Mouse (Mus musculus): Measurements from ENCODE around the gene Ttll5. TPM values are rescaled to one million over a fixed set of nuclear protein-coding genes. Genes with fewer than 3 reads are reported as not detected.

The Ttll5 gene
- 11.2 and 16.6 TPM in 2 replicates for polyA plus RNA-seq (2015; fragmentation: Nextera tagmentation; extraction: Ambion mirVana)

DNA sequence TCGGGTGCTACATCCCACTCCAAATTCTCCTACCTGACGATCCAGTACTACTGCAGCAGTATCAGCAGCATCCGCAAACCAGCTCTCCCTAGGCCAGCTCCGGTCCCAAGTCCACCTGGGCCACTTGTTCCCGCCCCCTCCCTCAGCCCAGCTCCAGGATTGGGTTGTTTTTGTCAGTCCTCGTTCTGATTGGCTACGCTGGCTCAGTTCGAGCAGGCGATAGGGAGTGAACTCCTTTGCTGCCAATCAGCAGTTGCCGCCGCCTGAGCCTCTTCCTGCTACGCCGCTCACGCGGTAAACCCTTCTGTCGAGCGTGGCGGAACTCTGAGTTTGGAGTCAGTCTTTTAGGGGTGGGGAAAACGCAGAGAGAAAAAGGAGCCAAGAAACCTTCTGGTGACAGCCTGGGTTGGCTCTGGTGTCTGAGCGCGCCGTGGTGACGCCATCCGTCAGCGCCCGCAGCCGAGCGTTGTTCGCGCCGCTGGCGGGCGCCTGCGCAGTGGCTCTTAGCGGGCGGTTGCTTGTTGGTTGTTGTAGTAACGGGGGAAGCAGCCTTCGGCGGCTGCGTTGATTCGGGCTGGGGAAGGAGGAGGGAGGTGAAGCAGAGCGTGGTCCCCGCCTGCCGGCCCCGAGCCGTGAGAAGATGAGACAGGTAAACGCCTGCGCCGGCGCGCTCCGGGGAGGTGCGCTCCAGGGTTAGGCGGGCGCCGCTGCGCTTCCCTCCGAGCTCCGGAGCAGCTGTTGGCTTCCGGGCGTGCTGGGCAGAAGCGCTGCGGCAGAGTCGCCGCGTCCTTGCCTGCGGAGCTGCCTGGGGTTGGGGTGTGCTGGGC, at the start of gene Ttll5, which contains the start of gene Erg28:
Gene Ttll5, plus strand, starts transcription at position 222 of the 827 bp plus-strand sequence.
Gene Erg28, minus strand, starts transcription at position 113 of the 827 bp plus-strand sequence.
- H3K36me3 ChIP-seq: peaks cover 15% of the 10 kb centered on the region; the same call in 1 of the 2 replicates
- H3K4me3 ChIP-seq: peak within 1 kb of the TSS; percentile 82
- ATAC-seq (replicated peaks; ENCODE audit: insufficient number of reproducible peaks, insufficient read depth, low FRiP score, low read depth): peak; percentile 95
- peak within 1 kb of the TSS; percentile 99 for H3K27ac ChIP-seq
- H3K9me3 ChIP-seq (replicated peaks): no peaks in the 10 kb centered on the region
- peak within 1 kb of the TSS; percentile 70 for H3K9ac ChIP-seq
- under 1% methylated on average over 67 of the region's 67 CpGs for WGBS
- peak within 1 kb of the TSS; percentile 81 for H3K4me2 ChIP-seq
- no peaks in the 10 kb centered on the region for H3K27me3 ChIP-seq
- peaks cover 33% of the 10 kb centered on the region for H3K4me1 ChIP-seq (replicated peaks)

DNA sequence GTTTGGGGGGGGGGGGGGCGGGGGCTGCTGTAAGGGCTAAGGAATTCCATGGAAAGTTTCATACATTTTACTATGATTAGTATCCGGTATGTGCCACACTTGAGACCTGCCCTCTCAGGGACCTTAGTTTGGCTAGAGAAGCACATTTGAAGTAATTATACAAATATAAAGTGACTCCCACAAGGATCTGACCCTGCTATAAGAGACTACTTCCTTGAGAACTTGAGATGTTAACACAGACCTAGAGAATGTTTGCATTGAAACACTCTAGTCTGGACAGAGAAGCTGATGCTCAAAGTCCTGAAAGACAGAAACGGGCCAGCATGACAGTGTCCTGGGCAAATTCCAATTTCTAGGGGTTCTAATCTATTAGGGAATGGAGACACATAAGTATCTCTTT, 45.5 kb upstream of the Ttll5 start:
- ATAC-seq (replicated peaks; ENCODE audit: insufficient number of reproducible peaks, insufficient read depth, low FRiP score, low read depth): no peak
- Histone ChIP-seq H3K9me3 (replicated peaks) (no peaks in the 10 kb centered on the region), H3K4me2 (no peak overlapping the region), H3K4me1 (replicated peaks) (no peaks in the 10 kb centered on the region), H3K27me3 (no peaks in the 10 kb centered on the region), H3K36me3 (no peaks in the 10 kb centered on the region), H3K27ac (no peak overlapping the region), H3K9ac (no peak overlapping the region), H3K4me3 (no peak overlapping the region)
- 61% methylated on average over 3 of the region's 3 CpGs for WGBS

DNA sequence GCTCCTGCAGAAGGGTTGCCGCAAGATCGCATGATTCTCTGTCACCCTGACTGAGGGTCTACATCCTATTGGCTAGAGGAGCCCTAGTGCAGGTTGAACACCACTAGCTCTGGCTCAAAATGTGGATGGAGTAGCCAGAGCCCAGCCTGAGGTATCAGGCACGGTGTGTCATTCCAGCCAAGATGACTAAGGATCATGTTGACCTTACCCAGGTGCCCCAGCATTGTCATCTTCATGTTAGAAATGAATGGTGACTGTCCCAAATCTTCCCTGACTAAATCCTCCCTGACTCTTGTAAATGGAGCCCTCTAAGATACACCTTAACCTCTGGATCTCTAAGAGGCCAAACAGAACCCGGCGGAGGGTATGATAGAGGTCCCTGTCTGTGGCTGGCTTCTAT, 44.8 kb upstream of the Ttll5 start:
- no peak overlapping the region for H3K27ac ChIP-seq
- no peak overlapping the region for H3K9ac ChIP-seq
- no peak for ATAC-seq (replicated peaks; ENCODE audit: insufficient number of reproducible peaks, insufficient read depth, low FRiP score, low read depth)
- H3K9me3 ChIP-seq (replicated peaks): no peaks in the 10 kb centered on the region
- WGBS: 85% methylated on average over 5 of the region's 5 CpGs
- H3K4me2 ChIP-seq: no peak overlapping the region
- no peaks in the 10 kb centered on the region for H3K4me1 ChIP-seq (replicated peaks)
- no peak overlapping the region for H3K4me3 ChIP-seq
- H3K27me3 ChIP-seq: no peaks in the 10 kb centered on the region
- H3K36me3 ChIP-seq: no peaks in the 10 kb centered on the region

DNA sequence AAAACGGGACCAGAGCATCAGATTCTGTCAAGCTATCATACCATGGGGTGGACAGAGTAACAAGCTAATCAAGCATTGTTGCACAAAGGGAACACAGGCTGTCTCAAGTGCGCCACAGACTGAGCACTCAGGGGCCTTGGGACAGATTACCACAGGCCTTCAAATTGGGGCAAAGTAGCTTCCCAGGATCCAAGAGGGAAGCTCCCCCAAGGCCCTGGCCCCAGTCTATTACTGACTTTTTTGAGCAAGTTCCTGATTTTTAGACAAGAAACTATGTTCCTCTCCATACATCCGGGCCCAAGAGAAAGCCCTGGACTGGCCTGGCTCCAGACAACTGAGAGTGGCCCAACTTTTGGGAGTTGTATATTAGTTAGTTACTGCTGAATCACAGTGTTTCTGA, 42.9 kb upstream of the Ttll5 start:
- Histone ChIP-seq H3K27me3 (no peaks in the 10 kb centered on the region), H3K9me3 (replicated peaks) (no peaks in the 10 kb centered on the region), H3K27ac (no peak overlapping the region), H3K9ac (no peak overlapping the region), H3K4me2 (no peak overlapping the region), H3K4me3 (no peak overlapping the region), H3K4me1 (replicated peaks) (no peaks in the 10 kb centered on the region), H3K36me3 (no peaks in the 10 kb centered on the region)
- no peak for ATAC-seq (replicated peaks; ENCODE audit: insufficient number of reproducible peaks, insufficient read depth, low FRiP score, low read depth)
- WGBS: 83% methylated on average over 3 of the region's 3 CpGs

- ATAC-seq (replicated peaks; ENCODE audit: insufficient number of reproducible peaks, insufficient read depth, low FRiP score, low read depth): no peak
- Histone ChIP-seq H3K4me3 (no peak overlapping the region), H3K27ac (no peak overlapping the region), H3K36me3 (no peaks in the 10 kb centered on the region), H3K9ac (no peak overlapping the region), H3K27me3 (no peaks in the 10 kb centered on the region), H3K4me1 (replicated peaks) (no peaks in the 10 kb centered on the region), H3K4me2 (no peak overlapping the region), H3K9me3 (replicated peaks) (no peaks in the 10 kb centered on the region)
- 69% methylated on average over 19 of the region's 19 CpGs for WGBS
Measured at GRCm38 (mm10) chr12:85784916-85785815, 39.3 kb upstream of the Ttll5 start.

GRCm38 (mm10) chr12:85792158-85792557, 32.3 kb upstream of the Ttll5 start:
- Histone ChIP-seq H3K4me2 (no peak overlapping the region), H3K4me1 (replicated peaks) (peaks cover 7% of the 10 kb centered on the region), H3K9me3 (replicated peaks) (no peaks in the 10 kb centered on the region), H3K36me3 (no peaks in the 10 kb centered on the region), H3K9ac (no peak overlapping the region), H3K27me3 (no peaks in the 10 kb centered on the region), H3K4me3 (no peak overlapping the region), H3K27ac (no peak overlapping the region)
- WGBS: 76% methylated on average over 4 of the region's 4 CpGs
- no peak for ATAC-seq (replicated peaks; ENCODE audit: insufficient number of reproducible peaks, insufficient read depth, low FRiP score, low read depth)

DNA sequence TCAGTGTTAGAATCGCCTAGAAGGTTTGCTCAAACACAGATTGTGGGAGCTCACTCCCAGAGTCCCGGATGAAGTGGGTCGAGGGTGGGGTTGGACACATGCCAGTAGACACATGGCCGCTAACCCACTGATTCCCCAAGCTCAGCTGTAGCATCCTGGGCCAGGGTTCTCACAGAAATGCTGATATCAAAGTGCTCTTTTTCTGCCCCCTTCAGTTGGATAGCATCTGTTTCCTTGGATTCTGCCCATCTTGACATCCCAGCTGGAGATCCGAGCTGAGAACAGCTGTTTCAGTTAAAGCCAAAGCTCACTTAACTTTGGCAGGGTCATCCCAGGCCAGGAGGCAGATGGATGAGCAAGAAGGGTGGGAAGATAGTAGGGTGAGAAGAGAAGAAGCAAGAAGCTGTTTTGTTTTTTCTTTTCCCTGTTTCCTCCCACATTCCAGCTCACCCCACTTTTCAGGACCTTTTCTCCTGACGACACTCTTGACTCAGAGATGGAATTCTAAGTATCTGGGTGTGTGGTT, 31.6 kb upstream of the Ttll5 start:
- no peaks in the 10 kb centered on the region for H3K27me3 ChIP-seq
- H3K4me2 ChIP-seq: no peak overlapping the region
- no peaks in the 10 kb centered on the region for H3K9me3 ChIP-seq (replicated peaks)
- H3K27ac ChIP-seq: no peak overlapping the region
- no peak for ATAC-seq (replicated peaks; ENCODE audit: insufficient number of reproducible peaks, insufficient read depth, low FRiP score, low read depth)
- peaks cover 7% of the 10 kb centered on the region for H3K4me1 ChIP-seq (replicated peaks)
- no peaks in the 10 kb centered on the region for H3K36me3 ChIP-seq
- no peak overlapping the region for H3K4me3 ChIP-seq
- 40% methylated on average over 6 of the region's 6 CpGs for WGBS
- H3K9ac ChIP-seq: no peak overlapping the region

DNA sequence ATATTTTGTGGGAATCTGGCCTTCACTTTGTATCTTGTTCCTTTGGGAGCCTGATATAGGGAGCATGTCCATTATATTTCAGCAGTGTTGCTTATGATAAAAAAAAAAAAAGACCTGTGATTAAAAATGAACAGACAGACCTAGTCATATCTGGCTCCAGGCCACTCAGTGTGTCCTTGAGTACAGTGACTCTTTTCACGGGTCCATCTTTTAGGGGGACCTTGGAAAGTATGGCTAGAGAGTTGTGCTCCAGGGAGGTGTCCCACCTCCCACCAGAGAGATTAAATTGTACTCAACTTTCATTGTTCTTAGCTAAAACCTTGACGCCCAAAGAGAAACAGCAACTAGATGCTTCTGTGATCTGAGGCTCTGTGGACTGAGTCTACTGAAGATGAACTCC, 30.4 kb upstream of the Ttll5 start:
- H3K4me2 ChIP-seq: no peak overlapping the region
- ATAC-seq (replicated peaks; ENCODE audit: insufficient number of reproducible peaks, insufficient read depth, low FRiP score, low read depth): no peak
- no peaks in the 10 kb centered on the region for H3K9me3 ChIP-seq (replicated peaks)
- H3K4me3 ChIP-seq: no peak overlapping the region
- 49% methylated on average over 2 of the region's 2 CpGs for WGBS
- H3K36me3 ChIP-seq: no peaks in the 10 kb centered on the region
- peaks cover 7% of the 10 kb centered on the region for H3K4me1 ChIP-seq (replicated peaks)
- no peak overlapping the region for H3K9ac ChIP-seq
- no peaks in the 10 kb centered on the region for H3K27me3 ChIP-seq
- no peak overlapping the region for H3K27ac ChIP-seq

DNA sequence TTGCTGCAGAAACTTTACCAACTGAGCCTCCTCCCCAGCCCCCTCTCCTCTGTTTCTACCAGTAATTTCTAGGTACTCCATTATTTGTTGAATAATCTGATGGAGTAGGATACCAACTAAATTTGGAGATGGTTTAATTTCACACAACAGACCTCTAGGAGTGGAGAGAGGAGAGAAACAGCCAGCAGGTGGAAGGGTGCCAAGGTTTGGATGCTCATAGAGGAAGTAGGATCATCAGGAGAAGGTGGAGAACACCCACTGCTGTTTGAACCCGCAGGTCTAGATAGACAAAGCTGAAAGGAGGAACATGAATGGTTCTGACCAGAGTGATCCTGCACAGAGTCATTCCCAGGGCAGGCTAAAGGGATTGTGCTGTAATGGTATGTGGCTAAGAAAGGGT, 28.9 kb upstream of the Ttll5 start:
- no peaks in the 10 kb centered on the region for H3K27me3 ChIP-seq
- no peak overlapping the region for H3K4me2 ChIP-seq
- peaks cover 7% of the 10 kb centered on the region for H3K4me1 ChIP-seq (replicated peaks)
- no peaks in the 10 kb centered on the region for H3K36me3 ChIP-seq
- no peaks in the 10 kb centered on the region for H3K9me3 ChIP-seq (replicated peaks)
- ATAC-seq (replicated peaks; ENCODE audit: insufficient number of reproducible peaks, insufficient read depth, low FRiP score, low read depth): no peak
- 68% methylated on average over 1 of the region's 1 CpGs for WGBS
- H3K4me3 ChIP-seq: no peak overlapping the region
- no peak overlapping the region for H3K9ac ChIP-seq
- no peak overlapping the region for H3K27ac ChIP-seq

DNA sequence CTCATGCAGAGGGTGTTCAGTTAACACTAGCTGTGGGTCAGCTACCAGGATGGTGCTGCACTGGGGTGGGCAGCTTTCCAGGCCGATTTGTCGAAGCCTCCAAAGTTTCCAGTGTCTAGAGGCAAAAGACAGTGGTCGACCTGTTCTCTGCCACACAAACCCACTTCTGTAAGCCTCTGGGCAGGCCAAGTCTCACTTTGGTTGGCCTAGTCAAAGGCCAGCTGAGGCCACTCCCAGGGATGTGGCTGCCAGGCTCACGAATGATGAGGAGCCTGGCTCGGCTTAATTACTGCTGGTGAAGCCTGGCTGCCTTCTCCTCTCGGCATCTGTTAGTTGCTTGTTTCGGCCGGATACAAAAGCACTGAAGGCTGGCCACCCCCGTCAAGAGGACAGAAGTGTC, 24.4 kb upstream of the Ttll5 start:
- Histone ChIP-seq H3K36me3 (no peaks in the 10 kb centered on the region), H3K9me3 (replicated peaks) (no peaks in the 10 kb centered on the region), H3K27ac (no peak overlapping the region), H3K4me3 (no peak overlapping the region), H3K9ac (no peak overlapping the region), H3K27me3 (no peaks in the 10 kb centered on the region), H3K4me1 (replicated peaks) (no peaks in the 10 kb centered on the region), H3K4me2 (no peak overlapping the region)
- 58% methylated on average over 9 of the region's 9 CpGs for WGBS
- ATAC-seq (replicated peaks; ENCODE audit: insufficient number of reproducible peaks, insufficient read depth, low FRiP score, low read depth): no peak

- no peak overlapping the region for H3K9ac ChIP-seq
- peak; percentile 66; the same call in 1 of the 2 replicates for ATAC-seq (replicated peaks; ENCODE audit: insufficient number of reproducible peaks, insufficient read depth, low FRiP score, low read depth)
- no peak overlapping the region; the same call in 1 of the 2 replicates for H3K4me2 ChIP-seq
Measured at GRCm38 (mm10) chr12:85809726-85810125, 14.7 kb upstream of the Ttll5 start.

More at GRCm38 (mm10) chr12:85809726-85810125, 14.7 kb upstream of the Ttll5 start:
- Histone ChIP-seq H3K4me1 (replicated peaks) (peaks cover 29% of the 10 kb centered on the region), H3K36me3 (0 out of 2 replicates have a peak, but pooled peaks cover 7% of the 10 kb centered on the region), H3K27me3 (no peaks in the 10 kb centered on the region), H3K27ac (peak overlapping the region; percentile 71), H3K4me3 (no peak overlapping the region), H3K9me3 (replicated peaks) (no peaks in the 10 kb centered on the region)
- WGBS: 19% methylated on average over 6 of the region's 6 CpGs
